Mouse (Mus musculus) mouse embryonic stem cell (cell line): Measurements from ENCODE around the gene Ube2o.

ENCODE experiments used
- in situ Hi-C, 2 experiments: fragments of 300-500 bp; cut with MboI; formaldehyde crosslinking; loops; 1 replicate in 1 of 2; 3 replicates in 1 of 2; pipeline ENCODE4 v1.14.3; 2019 to 2020; ENCODE audit warnings: low sequenced_read_pairs in 2 of 2, low pct_unique_long_range_greater_than_20kb in 1 of 2, mixed read lengths in 1 of 2; ENCODE audit not compliant: unreplicated experiment in 1 of 2

The Ube2o gene

GRCm38 (mm10) chr11:116589020-116589531 lies 7.8 kb upstream of the Ube2o start:
- in situ Hi-C loops, result no loop called here

- in situ Hi-C loops, result no loop called here
Measured at GRCm38 (mm10) chr11:116586801-116587631, 5.8 kb upstream of the Ube2o start.

- in situ Hi-C loops, result no loop called here
Measured at GRCm38 (mm10) chr11:116586310-116586709, 5.1 kb upstream of the Ube2o start, which contains the start of gene Aanat. Gene Aanat (plus strand): TSS chr11:116586432.

GRCm38 (mm10) chr11:116585682-116586081 lies 4.4 kb upstream of the Ube2o start:
- in situ Hi-C loops, result no loop called here

- in situ Hi-C loops, result no loop called here
Measured at GRCm38 (mm10) chr11:116580711-116581375, 404 bp downstream of the Ube2o start.

GRCm38 (mm10) chr11:116580031-116580652 lies 1.1 kb downstream of the Ube2o start:
- in situ Hi-C loops, result no loop called here

- in situ Hi-C loops, result no loop called here
Measured at GRCm38 (mm10) chr11:116579280-116579679, 2.0 kb downstream of the Ube2o start.

GRCm38 (mm10) chr11:116575396-116575795 lies 5.9 kb downstream of the Ube2o start:
- in situ Hi-C loops, result no loop called here

GRCm38 (mm10) chr11:116574982-116575381 lies 6.3 kb downstream of the Ube2o start:
- in situ Hi-C loops, result no loop called here

- in situ Hi-C loops, result no loop called here
Measured at GRCm38 (mm10) chr11:116574486-116574885, 6.8 kb downstream of the Ube2o start.

GRCm38 (mm10) chr11:116572756-116573543 lies 8.3 kb downstream of the Ube2o start:
- in situ Hi-C loops, result no loop called here

- in situ Hi-C loops, result no loop called here
Measured at GRCm38 (mm10) chr11:116571767-116572679, 9.2 kb downstream of the Ube2o start.

GRCm38 (mm10) chr11:116570821-116571220 lies 10.4 kb downstream of the Ube2o start:
- in situ Hi-C loops, result no loop called here

- in situ Hi-C loops, result no loop called here
Measured at GRCm38 (mm10) chr11:116567531-116567930, 13.7 kb downstream of the Ube2o start.

- in situ Hi-C loops, result no loop called here
Measured at GRCm38 (mm10) chr11:116565283-116566041, 15.8 kb downstream of the Ube2o start.

- in situ Hi-C loops, result no loop called here
Measured at GRCm38 (mm10) chr11:116556308-116556707, 24.9 kb downstream of the Ube2o start.

GRCm38 (mm10) chr11:116555572-116555971 lies 25.7 kb downstream of the Ube2o start:
- in situ Hi-C loops, result no loop called here
